Mouse (Mus musculus): ENCODE data around the gene Zdhhc24. TPM values are rescaled to one million over a fixed set of nuclear protein-coding genes. Genes with fewer than 3 reads are reported as not detected.

The Zdhhc24 gene
- polyA plus RNA-seq, 1 experiment from 2014 or later = 12.3 TPM

DNA sequence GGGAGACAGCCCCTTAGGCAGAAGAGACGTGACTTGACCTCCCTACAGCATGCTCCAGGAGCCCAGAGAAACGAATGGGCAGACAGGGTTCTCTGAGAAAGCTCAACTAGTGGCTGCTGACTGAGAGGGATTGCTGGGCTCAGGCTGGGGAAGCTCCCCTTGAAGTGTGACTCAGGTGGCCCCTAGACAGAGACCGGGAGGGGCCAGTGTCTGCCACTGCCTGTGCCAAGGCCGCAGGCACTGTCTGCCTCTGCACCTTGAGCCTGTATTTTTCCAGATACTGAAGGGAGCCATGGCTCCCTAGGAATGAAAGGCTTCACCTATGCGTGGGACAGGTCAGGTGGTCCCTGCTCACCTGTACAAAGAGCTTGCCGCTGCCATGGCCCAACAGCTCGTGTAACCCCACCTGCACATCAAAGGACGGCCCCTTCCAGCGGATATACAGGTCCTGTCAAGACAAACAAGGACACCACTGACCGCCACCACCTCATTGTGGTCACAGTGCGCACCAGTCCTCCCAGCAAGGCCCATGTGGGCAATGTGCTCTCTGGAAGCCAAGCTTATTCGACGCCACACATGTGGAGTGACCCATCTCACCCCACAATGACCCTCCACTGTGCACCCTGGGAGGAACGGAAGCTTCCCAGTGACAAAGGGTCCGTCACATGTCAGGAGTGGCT is 37.6 kb downstream of the Zdhhc24 start:
- Histone ChIP-seq H3K27me3 (ENCODE audit: control insufficient read depth, insufficient read depth, low read length) (no peaks in the 10 kb centered on the region), H3K4me2 (ENCODE audit: low read depth, low read length, severe bottlenecking) (no peak overlapping the region), H3K27ac (ENCODE audit: low read depth, low read length) (no peak overlapping the region), H3K4me1 (replicated peaks; ENCODE audit: control insufficient read depth, insufficient read depth, low read length) (no peaks in the 10 kb centered on the region), H3K9me3 (ENCODE audit: control insufficient read depth, low read length) (no peaks in the 10 kb centered on the region), H3K9ac (ENCODE audit: low read length) (no peak overlapping the region), H3K36me3 (ENCODE audit: control insufficient read depth, insufficient read depth, low read length) (peaks cover 31% of the 10 kb centered on the region), H3K4me3 (ENCODE audit: low read depth, low read length) (no peak overlapping the region)
- WGBS = 90% methylated on average over 15 of the region's 15 CpGs
- ATAC-seq (replicated peaks; ENCODE audit: low FRiP score) (no peak), DNase-seq (ENCODE audit: low spot score) (no peak)

DNA sequence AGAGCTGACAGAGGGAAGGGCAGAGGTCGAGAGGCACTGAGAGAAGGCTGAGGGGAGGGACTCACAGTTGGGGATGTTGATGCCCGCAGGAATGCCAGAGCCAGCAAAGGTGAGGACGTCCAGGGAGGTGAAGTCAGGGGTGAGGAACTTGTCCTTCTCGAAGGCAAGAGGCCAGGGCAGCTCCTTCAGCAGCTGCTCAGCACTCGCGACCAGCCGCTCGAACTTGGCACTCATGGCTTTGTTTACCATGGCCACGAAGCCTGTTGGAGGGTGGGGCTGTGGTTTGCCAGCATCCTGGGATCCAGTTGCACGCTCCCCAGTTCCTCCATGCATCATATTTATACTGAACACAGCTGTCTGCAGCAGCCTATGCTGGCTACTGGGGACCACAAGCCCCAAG is 38.4 kb downstream of the Zdhhc24 start:
- no peak for DNase-seq (ENCODE audit: low spot score)
- no peaks in the 10 kb centered on the region for H3K27me3 ChIP-seq (ENCODE audit: control insufficient read depth, insufficient read depth, low read length)
- H3K9me3 ChIP-seq (ENCODE audit: control insufficient read depth, low read length) = no peaks in the 10 kb centered on the region
- H3K9ac ChIP-seq (ENCODE audit: low read length) = no peak overlapping the region
- WGBS = 93% methylated on average over 10 of the region's 10 CpGs
- H3K4me2 ChIP-seq (ENCODE audit: low read depth, low read length, severe bottlenecking) = no peak overlapping the region
- H3K4me3 ChIP-seq (ENCODE audit: low read depth, low read length) = no peak overlapping the region
- no peak for ATAC-seq (replicated peaks; ENCODE audit: low FRiP score)
- peaks cover 31% of the 10 kb centered on the region for H3K36me3 ChIP-seq (ENCODE audit: control insufficient read depth, insufficient read depth, low read length)
- H3K4me1 ChIP-seq (replicated peaks; ENCODE audit: control insufficient read depth, insufficient read depth, low read length) = no peaks in the 10 kb centered on the region
- no peak overlapping the region for H3K27ac ChIP-seq (ENCODE audit: low read depth, low read length)

DNA sequence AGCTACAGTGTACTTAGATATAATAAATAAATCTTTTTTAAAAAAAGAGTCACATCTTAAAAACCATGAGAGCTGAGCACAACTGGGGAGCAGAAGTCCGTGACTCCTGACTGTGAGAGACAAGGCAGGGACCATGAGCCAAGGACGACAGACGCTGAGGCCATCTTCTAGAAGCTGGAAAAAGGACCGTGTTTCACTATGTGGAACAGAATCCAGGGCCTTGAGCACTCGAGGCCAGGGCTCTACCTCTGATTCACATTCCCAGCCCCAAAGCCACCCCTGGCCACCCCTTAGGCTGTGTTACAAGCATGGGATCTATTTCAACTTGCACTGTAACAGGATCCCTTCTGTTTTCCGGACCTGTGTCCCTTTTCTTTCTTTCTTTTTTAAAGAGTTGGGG is 41.2 kb downstream of the Zdhhc24 start:
- peaks cover 23% of the 10 kb centered on the region for H3K36me3 ChIP-seq (ENCODE audit: control insufficient read depth, insufficient read depth, low read length)
- ATAC-seq (replicated peaks; ENCODE audit: low FRiP score) = no peak

DNA sequence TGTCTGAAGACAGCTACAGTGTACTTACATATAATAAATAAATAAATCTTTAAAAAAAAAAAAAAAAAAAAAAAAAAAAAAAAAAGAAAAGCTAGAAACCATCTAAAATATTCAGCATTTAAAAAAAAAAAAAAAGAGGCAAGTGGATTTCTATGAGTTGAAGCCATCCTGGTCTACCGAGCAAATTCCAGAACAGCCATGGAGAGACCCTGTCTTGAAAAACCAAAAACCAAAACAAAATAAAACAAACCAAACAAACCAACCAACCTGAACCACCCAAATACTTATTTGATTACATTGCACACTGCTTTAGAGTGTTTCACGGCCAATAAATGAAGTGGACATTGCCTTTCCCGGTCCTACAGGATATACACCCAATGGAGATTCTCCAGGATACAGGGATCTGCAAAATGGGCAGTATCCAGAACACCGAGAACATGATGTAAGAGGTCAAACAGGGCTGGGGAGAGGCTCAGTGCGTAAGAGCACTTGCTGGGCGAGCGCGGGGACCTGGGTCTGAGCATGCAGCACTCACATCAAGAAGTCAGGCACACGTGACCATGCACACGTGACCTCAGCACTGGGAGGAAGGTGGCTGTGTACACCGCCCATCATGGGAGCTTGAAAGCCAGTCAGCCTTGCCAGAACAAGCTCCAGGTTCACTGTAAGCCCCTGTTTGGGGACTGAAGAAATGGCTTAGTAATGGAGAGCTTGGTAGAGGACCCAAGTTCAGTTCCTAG is 46.8 kb downstream of the Zdhhc24 start:
- DNase-seq (ENCODE audit: low spot score) (no peak), ATAC-seq (replicated peaks; ENCODE audit: low FRiP score) (no peak)
- no peaks in the 10 kb centered on the region for H3K27me3 ChIP-seq (ENCODE audit: control insufficient read depth, insufficient read depth, low read length)
- H3K4me2 ChIP-seq (ENCODE audit: low read depth, low read length, severe bottlenecking) = no peak overlapping the region
- no peak overlapping the region for H3K9ac ChIP-seq (ENCODE audit: low read length)
- no peak overlapping the region for H3K4me3 ChIP-seq (ENCODE audit: low read depth, low read length)
- H3K4me1 ChIP-seq (replicated peaks; ENCODE audit: control insufficient read depth, insufficient read depth, low read length) = peaks cover 9% of the 10 kb centered on the region; the same call in 1 of the 2 replicates
- H3K36me3 ChIP-seq (ENCODE audit: control insufficient read depth, insufficient read depth, low read length) = peaks cover 17% of the 10 kb centered on the region
- no peak overlapping the region for H3K27ac ChIP-seq (ENCODE audit: low read depth, low read length)
- WGBS = 96% methylated on average over 11 of the region's 11 CpGs
- H3K9me3 ChIP-seq (ENCODE audit: control insufficient read depth, low read length) = no peaks in the 10 kb centered on the region

More for the DNA sequence above, 41.2 kb downstream of the Zdhhc24 start:
- Histone ChIP-seq H3K27me3 (ENCODE audit: control insufficient read depth, insufficient read depth, low read length) (no peaks in the 10 kb centered on the region), H3K9ac (ENCODE audit: low read length) (no peak overlapping the region), H3K4me1 (replicated peaks; ENCODE audit: control insufficient read depth, insufficient read depth, low read length) (no peaks in the 10 kb centered on the region), H3K4me2 (ENCODE audit: low read depth, low read length, severe bottlenecking) (no peak overlapping the region), H3K27ac (ENCODE audit: low read depth, low read length) (no peak overlapping the region), H3K9me3 (ENCODE audit: control insufficient read depth, low read length) (no peaks in the 10 kb centered on the region), H3K4me3 (ENCODE audit: low read depth, low read length) (no peak overlapping the region)
- WGBS = 86% methylated on average over 6 of the region's 6 CpGs
- no peak for DNase-seq (ENCODE audit: low spot score)

DNA sequence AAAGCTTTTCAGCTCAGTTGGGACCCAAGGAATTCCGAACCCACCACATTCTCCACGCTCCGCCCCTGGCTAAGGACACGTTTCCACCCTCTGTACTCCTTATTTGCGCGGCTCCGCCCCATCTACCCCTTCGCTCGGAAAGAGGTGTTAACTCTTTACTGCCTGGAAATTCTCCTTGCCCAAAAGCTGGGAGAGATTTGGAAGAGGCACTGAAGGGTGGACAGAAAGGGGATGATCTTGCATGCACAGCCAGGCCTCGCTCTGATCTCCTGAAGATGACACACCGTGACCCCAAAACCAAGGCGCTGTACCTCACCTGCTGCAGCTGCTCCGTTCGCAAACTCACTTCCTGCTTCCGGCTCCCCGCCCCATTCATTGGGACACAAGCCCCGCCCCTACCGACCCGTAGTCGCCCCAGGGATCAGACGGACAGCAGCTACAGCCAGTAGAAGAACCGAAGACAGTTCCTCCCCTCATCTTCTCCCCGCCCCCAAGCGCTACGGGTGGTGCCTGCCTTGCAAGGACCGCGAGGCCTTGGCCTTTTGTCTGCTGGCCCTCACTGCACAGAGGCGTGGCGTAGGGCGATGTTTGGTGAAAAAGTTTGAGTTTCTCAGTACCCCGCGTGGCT is 49.5 kb downstream of the Zdhhc24 start, which contains the start of gene Dpp3:
Dpp3 (minus strand) TSS at position 384 of the 628 bp plus-strand sequence.
- ATAC-seq (replicated peaks; ENCODE audit: low FRiP score) = peak; percentile 97
- peak within 1 kb of the TSS; percentile 68 for H3K9ac ChIP-seq (ENCODE audit: low read length)
- peaks cover 7% of the 10 kb centered on the region for H3K36me3 ChIP-seq (ENCODE audit: control insufficient read depth, insufficient read depth, low read length)
- DNase-seq (ENCODE audit: low spot score) = peak; percentile 100
- H3K27ac ChIP-seq (ENCODE audit: low read depth, low read length) = peak within 1 kb of the TSS; percentile 44; the same call in 1 of the 2 replicates
- 0% methylated on average over 32 of the region's 32 CpGs for WGBS
- H3K27me3 ChIP-seq (ENCODE audit: control insufficient read depth, insufficient read depth, low read length) = no peaks in the 10 kb centered on the region
- no peaks in the 10 kb centered on the region for H3K9me3 ChIP-seq (ENCODE audit: control insufficient read depth, low read length)
- peak within 1 kb of the TSS; percentile 73 for H3K4me2 ChIP-seq (ENCODE audit: low read depth, low read length, severe bottlenecking)
- H3K4me3 ChIP-seq (ENCODE audit: low read depth, low read length) = peak within 1 kb of the TSS; percentile 57
- peaks cover 9% of the 10 kb centered on the region; the same call in 1 of the 2 replicates for H3K4me1 ChIP-seq (replicated peaks; ENCODE audit: control insufficient read depth, insufficient read depth, low read length)

DNA sequence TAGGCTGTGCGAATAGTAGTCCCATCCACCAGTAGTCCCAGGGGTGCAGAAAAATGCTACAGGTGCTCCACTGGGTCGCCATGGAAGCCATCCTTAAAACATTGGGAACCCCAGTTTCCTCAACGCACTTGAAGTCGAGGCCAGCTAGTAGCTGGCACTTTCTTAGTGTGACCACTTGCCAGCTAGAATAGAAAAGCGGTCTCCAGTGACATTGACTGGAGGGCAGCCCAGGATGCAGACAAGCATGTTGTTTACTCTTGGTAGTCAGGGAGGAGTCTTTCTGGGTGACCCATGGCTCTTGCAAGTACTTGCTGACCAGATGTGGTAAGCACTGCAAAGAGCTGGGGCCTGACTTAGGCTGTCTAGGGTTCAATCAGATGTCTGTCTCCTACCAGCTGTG is 50.3 kb downstream of the Zdhhc24 start:
- Histone ChIP-seq H3K36me3 (ENCODE audit: control insufficient read depth, insufficient read depth, low read length) (peaks cover 7% of the 10 kb centered on the region), H3K4me1 (replicated peaks; ENCODE audit: control insufficient read depth, insufficient read depth, low read length) (peaks cover 9% of the 10 kb centered on the region; the same call in 1 of the 2 replicates), H3K4me2 (ENCODE audit: low read depth, low read length, severe bottlenecking) (peak overlapping the region; percentile 59), H3K27me3 (ENCODE audit: control insufficient read depth, insufficient read depth, low read length) (no peaks in the 10 kb centered on the region), H3K9me3 (ENCODE audit: control insufficient read depth, low read length) (no peaks in the 10 kb centered on the region), H3K27ac (ENCODE audit: low read depth, low read length) (peak overlapping the region; percentile 44; the same call in 1 of the 2 replicates), H3K9ac (ENCODE audit: low read length) (peak overlapping the region; percentile 68), H3K4me3 (ENCODE audit: low read depth, low read length) (peak overlapping the region; percentile 57; the same call in 1 of the 2 replicates)
- no peak for DNase-seq (ENCODE audit: low spot score)
- WGBS = 59% methylated on average over 5 of the region's 5 CpGs
- no peak; the same call in 1 of the 2 replicates for ATAC-seq (replicated peaks; ENCODE audit: low FRiP score)

Other genes with a start within 250 kb of the Zdhhc24 start
- gene Gm960, start 180.0 kb upstream of the Zdhhc24 start, polyA plus RNA-seq (2014; fragmentation: Nextera tagmentation; extraction: Ambion mirVana) = 4.6 and 4.9 TPM in 2 replicates
- 15.2 and 16.7 TPM in 2 replicates for gene Sptbn2, start 167.5 kb upstream of the Zdhhc24 start, polyA plus RNA-seq (2014; fragmentation: Nextera tagmentation; extraction: Ambion mirVana)
- gene Rbm4b, start 122.2 kb upstream of the Zdhhc24 start, polyA plus RNA-seq (2014; fragmentation: Nextera tagmentation; extraction: Ambion mirVana) = 136 and 139 TPM in 2 replicates
- 100 and 110 TPM in 2 replicates for gene Rbm4, start 84.8 kb upstream of the Zdhhc24 start, polyA plus RNA-seq (2014; fragmentation: Nextera tagmentation; extraction: Ambion mirVana)
- gene Gm21992, start 67.1 kb upstream of the Zdhhc24 start, polyA plus RNA-seq (2014; fragmentation: Nextera tagmentation; extraction: Ambion mirVana) = 15.0 and 31.9 TPM in 2 replicates
- 139 and 144 TPM in 2 replicates for gene Rbm14, start 67.0 kb upstream of the Zdhhc24 start, polyA plus RNA-seq (2014; fragmentation: Nextera tagmentation; extraction: Ambion mirVana)
- gene Ccs, start 39.3 kb upstream of the Zdhhc24 start, polyA plus RNA-seq (2014; fragmentation: Nextera tagmentation; extraction: Ambion mirVana) = 36.4 and 37.9 TPM in 2 replicates
- gene Ccdc87, start 39.3 kb upstream of the Zdhhc24 start, polyA plus RNA-seq (2014; fragmentation: Nextera tagmentation; extraction: Ambion mirVana) = 0.11 and 0.17 TPM in 2 replicates
- 20.2 and 27.6 TPM in 2 replicates for gene Ctsf, start 23.5 kb upstream of the Zdhhc24 start, polyA plus RNA-seq (2014; fragmentation: Nextera tagmentation; extraction: Ambion mirVana)
- 1.8 and 2.2 TPM in 2 replicates for gene Actn3, start 759 bp upstream of the Zdhhc24 start, polyA plus RNA-seq (2014; fragmentation: Nextera tagmentation; extraction: Ambion mirVana)
- 8.7 and 13.9 TPM in 2 replicates for gene Bbs1, start 28.0 kb downstream of the Zdhhc24 start, polyA plus RNA-seq (2014; fragmentation: Nextera tagmentation; extraction: Ambion mirVana)
- 152 and 172 TPM in 2 replicates for gene Dpp3, start 49.6 kb downstream of the Zdhhc24 start, polyA plus RNA-seq (2014; fragmentation: Nextera tagmentation; extraction: Ambion mirVana)
- gene Peli3, start 64.5 kb downstream of the Zdhhc24 start, polyA plus RNA-seq (2014; fragmentation: Nextera tagmentation; extraction: Ambion mirVana) = 2.1 and 2.5 TPM in 2 replicates
- gene Mrpl11, start 83.5 kb downstream of the Zdhhc24 start, polyA plus RNA-seq (2014; fragmentation: Nextera tagmentation; extraction: Ambion mirVana) = 136 and 145 TPM in 2 replicates
- gene Npas4, start 111.6 kb downstream of the Zdhhc24 start, polyA plus RNA-seq (2014; fragmentation: Nextera tagmentation; extraction: Ambion mirVana) = not detected in 2 replicates
- gene Slc29a2, start 145.2 kb downstream of the Zdhhc24 start, polyA plus RNA-seq (2014; fragmentation: Nextera tagmentation; extraction: Ambion mirVana) = 5.5 and 8.3 TPM in 2 replicates
- 35.2 and 40.4 TPM in 2 replicates for gene B4gat1, start 160.2 kb downstream of the Zdhhc24 start, polyA plus RNA-seq (2014; fragmentation: Nextera tagmentation; extraction: Ambion mirVana)
- gene AC124502.3, start 160.2 kb downstream of the Zdhhc24 start, polyA plus RNA-seq (2014; fragmentation: Nextera tagmentation; extraction: Ambion mirVana) = 4.0 and 4.2 TPM in 2 replicates
- gene Brms1, start 162.7 kb downstream of the Zdhhc24 start, polyA plus RNA-seq (2014; fragmentation: Nextera tagmentation; extraction: Ambion mirVana) = 58.4 and 62.6 TPM in 2 replicates
- 2.0 TPM in 2 replicates for gene Rin1, start 171.8 kb downstream of the Zdhhc24 start, polyA plus RNA-seq (2014; fragmentation: Nextera tagmentation; extraction: Ambion mirVana)
- 30.7 and 32.7 TPM in 2 replicates for gene Cd248, start 189.4 kb downstream of the Zdhhc24 start, polyA plus RNA-seq (2014; fragmentation: Nextera tagmentation; extraction: Ambion mirVana)
- 1.2 and 1.8 TPM in 2 replicates for gene Tmem151a, start 206.9 kb downstream of the Zdhhc24 start, polyA plus RNA-seq (2014; fragmentation: Nextera tagmentation; extraction: Ambion mirVana)
- gene Yif1a, start 209.9 kb downstream of the Zdhhc24 start, polyA plus RNA-seq (2014; fragmentation: Nextera tagmentation; extraction: Ambion mirVana) = 69.5 and 75.8 TPM in 2 replicates
- gene Cnih2, start 219.9 kb downstream of the Zdhhc24 start, polyA plus RNA-seq (2014; fragmentation: Nextera tagmentation; extraction: Ambion mirVana) = 93.2 and 112 TPM in 2 replicates
- gene Rab1b, start 228.4 kb downstream of the Zdhhc24 start, polyA plus RNA-seq (2014; fragmentation: Nextera tagmentation; extraction: Ambion mirVana) = 250 and 262 TPM in 2 replicates
- gene Klc2, start 239.9 kb downstream of the Zdhhc24 start, polyA plus RNA-seq (2014; fragmentation: Nextera tagmentation; extraction: Ambion mirVana) = 35.3 and 38.5 TPM in 2 replicates